Mouse (Mus musculus) forebrain, embryonic 10.5 days (tissue): ENCODE measurements around the gene Zer1. TPM values are rescaled to one million over a fixed set of nuclear protein-coding genes. Genes with fewer than 3 reads are reported as not detected.

ENCODE experiments used
- DNase-seq: peaks from one replicate; pipeline ENCODE4 v3.0.0-alpha.2; 2017; ENCODE audit warnings: low spot score; ENCODE audit errors: extremely low spot score
- H3K27ac ChIP-seq: fragments of 300-500 bp; sonication (generic); 2 replicates; pipeline ENCODE4 v1.5.1; 2016; ENCODE audit warnings: mild to moderate bottlenecking
- H3K27me3 ChIP-seq: fragments of 300-500 bp; sonication (generic); 2 replicates; pipeline ENCODE4 v1.6.1; 2016; ENCODE audit warnings: mild to moderate bottlenecking; ENCODE audit not compliant: poor library complexity, severe bottlenecking
- H3K36me3 ChIP-seq: fragments of 300-500 bp; sonication (generic); replicated peaks from 2 replicates; pipeline ENCODE4 v1.6.1; 2016; ENCODE audit warnings: mild to moderate bottlenecking, moderate library complexity
- H3K4me1 ChIP-seq: fragments of 300-500 bp; sonication (generic); 2 replicates; pipeline ENCODE4 v1.6.1; 2016
- H3K4me3 ChIP-seq: fragments of 300-500 bp; sonication (generic); 2 replicates; pipeline ENCODE4 v1.5.1; 2016; ENCODE audit warnings: mild to moderate bottlenecking, moderate library complexity
- H3K9me3 ChIP-seq: fragments of 300-500 bp; sonication (generic); 2 replicates; pipeline ENCODE4 v1.6.1; 2016; ENCODE audit warnings: mild to moderate bottlenecking, moderate library complexity
- WGBS: fragments of 180-500 bp; shearing (Covaris S2); methylation state at CpG from one replicate; pipeline ENCODE4 v1.1.7; 2016; 5-methylcytosine and 5-hydroxymethylcytosine counted together
- polyA plus RNA-seq: library from polyadenylated mRNA; unstranded; fragments of >200 nt; fragmentation: Nextera tagmentation; extraction: Ambion mirVana; gene quantifications from 2 replicates; pipeline ENCODE4 v1.2.1, GENCODE M21; 2016

The Zer1 gene
- polyA plus RNA-seq, 1 experiment from 2014 or later: 6.3 TPM

GRCm38 (mm10) chr2:30084632-30085031 lies 39.8 kb downstream of the Zer1 start:
- WGBS: 5% methylated on average over 12 of the region's 12 CpGs
- H3K27ac ChIP-seq: peak overlapping the region; percentile 66

GRCm38 (mm10) chr2:30084113-30084512 lies 40.3 kb downstream of the Zer1 start:
- H3K27ac ChIP-seq: peak overlapping the region; percentile 66; the same call in 1 of the 2 replicates
- no peaks in the 10 kb centered on the region for H3K9me3 ChIP-seq
- peak overlapping the region; percentile 38 for H3K4me3 ChIP-seq
- 63% methylated on average over 5 of the region's 5 CpGs for WGBS
- peaks cover 27% of the 10 kb centered on the region for H3K36me3 ChIP-seq
- no peaks in the 10 kb centered on the region for H3K27me3 ChIP-seq
- peaks cover 29% of the 10 kb centered on the region for H3K4me1 ChIP-seq
- no peak for DNase-seq

More at GRCm38 (mm10) chr2:30084632-30085031, 39.8 kb downstream of the Zer1 start:
- H3K4me1 ChIP-seq: peaks cover 25% of the 10 kb centered on the region
- H3K27me3 ChIP-seq: no peaks in the 10 kb centered on the region
- peaks cover 28% of the 10 kb centered on the region for H3K36me3 ChIP-seq
- DNase-seq: no peak
- no peaks in the 10 kb centered on the region for H3K9me3 ChIP-seq
- peak overlapping the region; percentile 38 for H3K4me3 ChIP-seq

GRCm38 (mm10) chr2:30080181-30080800 lies 44.1 kb downstream of the Zer1 start:
- Histone ChIP-seq H3K4me1 (peaks cover 51% of the 10 kb centered on the region), H3K9me3 (no peaks in the 10 kb centered on the region), H3K36me3 (peaks cover 14% of the 10 kb centered on the region), H3K27me3 (no peaks in the 10 kb centered on the region), H3K27ac (no peak overlapping the region), H3K4me3 (peak overlapping the region; percentile 6; the same call in 1 of the 2 replicates)
- no peak for DNase-seq
- 93% methylated on average over 15 of the region's 15 CpGs for WGBS

GRCm38 (mm10) chr2:30078760-30079159 lies 45.6 kb downstream of the Zer1 start:
- H3K4me1 ChIP-seq: peaks cover 38% of the 10 kb centered on the region
- H3K9me3 ChIP-seq: no peaks in the 10 kb centered on the region
- 83% methylated on average over 4 of the region's 4 CpGs for WGBS
- peak overlapping the region; percentile 89 for H3K27ac ChIP-seq
- H3K27me3 ChIP-seq: no peaks in the 10 kb centered on the region
- H3K36me3 ChIP-seq: peaks cover 25% of the 10 kb centered on the region
- H3K4me3 ChIP-seq: peak overlapping the region; percentile 63
- no peak for DNase-seq

GRCm38 (mm10) chr2:30078349-30078712 lies 46.1 kb downstream of the Zer1 start:
- Histone ChIP-seq H3K27ac (peak overlapping the region; percentile 89), H3K9me3 (no peaks in the 10 kb centered on the region), H3K4me1 (peaks cover 38% of the 10 kb centered on the region), H3K36me3 (peaks cover 29% of the 10 kb centered on the region), H3K27me3 (no peaks in the 10 kb centered on the region), H3K4me3 (peak overlapping the region; percentile 63)
- no peak for DNase-seq
- WGBS: 21% methylated on average over 10 of the region's 10 CpGs

- under 1% methylated on average over 53 of the region's 53 CpGs for WGBS
Measured at GRCm38 (mm10) chr2:30077502-30078348, 46.7 kb downstream of the Zer1 start, which contains the start of gene Pkn3. TSS of gene Pkn3 (plus strand) at chr2:30077684.

GRCm38 (mm10) chr2:30076959-30077358 lies 47.4 kb downstream of the Zer1 start:
- Histone ChIP-seq H3K36me3 (peaks cover 38% of the 10 kb centered on the region), H3K27me3 (no peaks in the 10 kb centered on the region), H3K9me3 (no peaks in the 10 kb centered on the region), H3K4me3 (peak overlapping the region; percentile 63), H3K4me1 (peaks cover 38% of the 10 kb centered on the region), H3K27ac (peak overlapping the region; percentile 89; the same call in 1 of the 2 replicates)
- DNase-seq: no peak
- WGBS: 76% methylated on average over 6 of the region's 6 CpGs

More at GRCm38 (mm10) chr2:30077502-30078348, 46.7 kb downstream of the Zer1 start, which contains the start of gene Pkn3:
- H3K27ac ChIP-seq: peak within 1 kb of the TSS; percentile 89
- H3K4me3 ChIP-seq: peak within 1 kb of the TSS; percentile 63
- H3K27me3 ChIP-seq: no peaks in the 10 kb centered on the region
- H3K4me1 ChIP-seq: peaks cover 38% of the 10 kb centered on the region
- peak; percentile 89 for DNase-seq
- no peaks in the 10 kb centered on the region for H3K9me3 ChIP-seq
- H3K36me3 ChIP-seq: peaks cover 35% of the 10 kb centered on the region

GRCm38 (mm10) chr2:30076439-30076838 lies 47.9 kb downstream of the Zer1 start:
- H3K4me3 ChIP-seq: no peak overlapping the region
- no peak overlapping the region for H3K27ac ChIP-seq
- peaks cover 42% of the 10 kb centered on the region for H3K36me3 ChIP-seq
- no peaks in the 10 kb centered on the region for H3K9me3 ChIP-seq
- WGBS: 95% methylated on average over 9 of the region's 9 CpGs
- no peak for DNase-seq
- H3K27me3 ChIP-seq: no peaks in the 10 kb centered on the region
- H3K4me1 ChIP-seq: peaks cover 38% of the 10 kb centered on the region

- 91% methylated on average over 3 of the region's 3 CpGs for WGBS
- Histone ChIP-seq H3K27ac (no peak overlapping the region), H3K4me3 (no peak overlapping the region), H3K27me3 (no peaks in the 10 kb centered on the region), H3K4me1 (peaks cover 36% of the 10 kb centered on the region), H3K9me3 (no peaks in the 10 kb centered on the region), H3K36me3 (peaks cover 40% of the 10 kb centered on the region)
- DNase-seq: no peak
Measured at GRCm38 (mm10) chr2:30075625-30076024, 48.8 kb downstream of the Zer1 start.

GRCm38 (mm10) chr2:30073285-30073684 lies 51.1 kb downstream of the Zer1 start:
- peaks cover 58% of the 10 kb centered on the region for H3K36me3 ChIP-seq
- H3K27ac ChIP-seq: no peak overlapping the region
- H3K27me3 ChIP-seq: no peaks in the 10 kb centered on the region
- peaks cover 18% of the 10 kb centered on the region for H3K4me1 ChIP-seq
- DNase-seq: no peak
- WGBS: 75% methylated on average over 3 of the region's 3 CpGs
- no peaks in the 10 kb centered on the region for H3K9me3 ChIP-seq
- H3K4me3 ChIP-seq: no peak overlapping the region

GRCm38 (mm10) chr2:30072875-30073274 lies 51.5 kb downstream of the Zer1 start:
- WGBS: 75% methylated on average over 7 of the region's 7 CpGs
- H3K4me1 ChIP-seq: peaks cover 18% of the 10 kb centered on the region
- H3K9me3 ChIP-seq: no peaks in the 10 kb centered on the region
- DNase-seq: no peak
- H3K36me3 ChIP-seq: peaks cover 63% of the 10 kb centered on the region
- H3K27me3 ChIP-seq: no peaks in the 10 kb centered on the region
- no peak overlapping the region for H3K4me3 ChIP-seq
- H3K27ac ChIP-seq: no peak overlapping the region

- H3K9me3 ChIP-seq: no peaks in the 10 kb centered on the region
- no peak for DNase-seq
- H3K27me3 ChIP-seq: no peaks in the 10 kb centered on the region
- H3K36me3 ChIP-seq: peaks cover 50% of the 10 kb centered on the region
- peak overlapping the region; percentile 100 for H3K27ac ChIP-seq
- H3K4me3 ChIP-seq: peak overlapping the region; percentile 100
- peaks cover 42% of the 10 kb centered on the region for H3K4me1 ChIP-seq
- 50% methylated on average over 7 of the region's 7 CpGs for WGBS
Measured at GRCm38 (mm10) chr2:30067962-30068361, 56.4 kb downstream of the Zer1 start.
